Comparison of ENCODE assay signal across 25 mouse cellular contexts in genomic region chr5:136980974-136981373, GRCm38 (mm10). TPM values are rescaled to one million over a fixed set of nuclear protein-coding genes. Genes with fewer than 3 reads are reported as not detected.
A peak's percentile ranks its signal among the peaks of the same experiment; 100 is the strongest.
DNase-seq lines count a peak whose midpoint lies in the region; ATAC-seq and TF ChIP-seq lines count a peak whose summit lies in the region.
"Had no signal": no experiment of that assay in that cellular context is flagged by ENCODE, and none has a peak within 500 bp of the region (broad histone marks: within the 10 kb centered on the region; RNA-seq: fewer than 3 reads in every experiment).

No protein-coding gene starts in this region.

- peak; percentile 28 for TF ChIP-seq CTCF in hindbrain, postnatal 0 days (IDR thresholded peaks at IDR 0.05; ENCODE audit: low read depth)
- TF ChIP-seq CTCF in midbrain, postnatal 0 days (IDR thresholded peaks at IDR 0.05), result peak; percentile 45

- H3K27ac ChIP-seq in hindbrain, postnatal 0 days, result no peak overlapping the region
- no peak overlapping the region for H3K27ac ChIP-seq in hindbrain, embryonic 13.5 days
- H3K27ac ChIP-seq in midbrain, postnatal 0 days (ENCODE audit: low read depth, low read length), result no peak overlapping the region
- no peak overlapping the region for H3K27ac ChIP-seq in midbrain, embryonic 13.5 days
- H3K27ac ChIP-seq: embryonic facial prominence, embryonic 10.5 days; heart, embryonic 10.5 days; liver, embryonic 13.5 days; stomach, embryonic 15.5 days had no signal

- WGBS in hindbrain, postnatal 0 days, result 86% methylated on average over 8 of the region's 8 CpGs
- WGBS in hindbrain, embryonic 13.5 days, result 93% methylated on average over 8 of the region's 8 CpGs
- 87% methylated on average over 8 of the region's 8 CpGs for WGBS in midbrain, postnatal 0 days
- WGBS in midbrain, embryonic 13.5 days, result 92% methylated on average over 8 of the region's 8 CpGs

- no peak overlapping the region for H3K9ac ChIP-seq in hindbrain, postnatal 0 days (replicated peaks; ENCODE audit: low read length)
- no peak overlapping the region for H3K9ac ChIP-seq in hindbrain, embryonic 13.5 days
- H3K9ac ChIP-seq in midbrain, postnatal 0 days (replicated peaks; ENCODE audit: low read length, poor library complexity, severe bottlenecking), result no peak overlapping the region
- no peak overlapping the region for H3K9ac ChIP-seq in midbrain, embryonic 13.5 days (replicated peaks)
- H3K9ac ChIP-seq: liver, embryonic 13.5 days; stomach, embryonic 15.5 days had no signal

- H3K27me3 ChIP-seq in hindbrain, postnatal 0 days (ENCODE audit: insufficient read depth, low read length), result no peaks in the 10 kb centered on the region
- no peaks in the 10 kb centered on the region for H3K27me3 ChIP-seq in hindbrain, embryonic 13.5 days
- H3K27me3 ChIP-seq in midbrain, postnatal 0 days (ENCODE audit: insufficient read depth, low read length), result no peaks in the 10 kb centered on the region
- no peaks in the 10 kb centered on the region for H3K27me3 ChIP-seq in midbrain, embryonic 13.5 days
- H3K27me3 ChIP-seq: liver, embryonic 13.5 days; stomach, embryonic 15.5 days had no signal

- peak; percentile 39 for DNase-seq in hindbrain, postnatal 0 days (ENCODE audit: low spot score)
- no peak for DNase-seq in midbrain, postnatal 0 days (ENCODE audit: low spot score)
- DNase-seq in R1 (ENCODE audit: low read depth, low spot score), result peak; percentile 58
- no peak for DNase-seq in embryo, embryonic 9.5 days (ENCODE audit: extremely low spot score)
- no peak for DNase-seq in right cerebral cortex, postnatal 10 days (ENCODE audit: low spot score in 2 of 2)
- DNase-seq: adrenal gland, postnatal 25 days; cerebellum, postnatal 14 days; gastrocnemius, postnatal 14 days; liver, embryonic 13.5 days; lung, postnatal 4 days; spleen, adult 18-20 months; thymus, postnatal 25 days had no signal

- ATAC-seq in hindbrain, postnatal 0 days, result no peak
- no peak for ATAC-seq in hindbrain, embryonic 13.5 days (ENCODE audit: low FRiP score)
- ATAC-seq in midbrain, postnatal 0 days (ENCODE audit: low FRiP score), result no peak
- no peak for ATAC-seq in midbrain, embryonic 13.5 days
- ATAC-seq: forebrain, embryonic 16.5 days had no signal

- H3K4me2 ChIP-seq in hindbrain, postnatal 0 days (ENCODE audit: low read depth, low read length), result no peak overlapping the region
- H3K4me2 ChIP-seq in hindbrain, embryonic 13.5 days, result no peak overlapping the region
- H3K4me2 ChIP-seq in midbrain, postnatal 0 days (ENCODE audit: low read depth, low read length, poor library complexity, severe bottlenecking), result no peak overlapping the region
- H3K4me2 ChIP-seq in midbrain, embryonic 13.5 days (replicated peaks), result no peak overlapping the region
- H3K4me2 ChIP-seq: liver, embryonic 13.5 days; midbrain, embryonic 11.5 days; stomach, embryonic 15.5 days had no signal

- no peaks in the 10 kb centered on the region for H3K4me1 ChIP-seq in hindbrain, postnatal 0 days (ENCODE audit: insufficient read depth, low read length)
- H3K4me1 ChIP-seq in hindbrain, embryonic 13.5 days (replicated peaks), result peaks cover 9% of the 10 kb centered on the region
- H3K4me1 ChIP-seq in midbrain, postnatal 0 days (ENCODE audit: insufficient read depth, low read length), result peaks cover 1% of the 10 kb centered on the region; the same call in 1 of the 2 replicates
- peaks cover 5% of the 10 kb centered on the region for H3K4me1 ChIP-seq in midbrain, embryonic 13.5 days (replicated peaks)
- H3K4me1 ChIP-seq: stomach, embryonic 15.5 days had no signal

- H3K9me3 ChIP-seq in hindbrain, postnatal 0 days (ENCODE audit: low read length), result no peaks in the 10 kb centered on the region
- H3K9me3 ChIP-seq in hindbrain, embryonic 13.5 days, result no peaks in the 10 kb centered on the region
- no peaks in the 10 kb centered on the region for H3K9me3 ChIP-seq in midbrain, postnatal 0 days (ENCODE audit: low read length)
- H3K9me3 ChIP-seq in midbrain, embryonic 13.5 days, result no peaks in the 10 kb centered on the region
- H3K9me3 ChIP-seq: embryonic facial prominence, embryonic 10.5 days; heart, embryonic 10.5 days; liver, embryonic 13.5 days; stomach, embryonic 15.5 days had no signal

- peaks cover 6% of the 10 kb centered on the region for H3K36me3 ChIP-seq in hindbrain, postnatal 0 days (ENCODE audit: insufficient read depth, low read length)
- H3K36me3 ChIP-seq in hindbrain, embryonic 13.5 days, result peaks cover 40% of the 10 kb centered on the region
- peaks cover 17% of the 10 kb centered on the region for H3K36me3 ChIP-seq in midbrain, postnatal 0 days (ENCODE audit: insufficient read depth, low read length)
- H3K36me3 ChIP-seq in midbrain, embryonic 13.5 days, result peaks cover 38% of the 10 kb centered on the region

- H3K4me3 ChIP-seq in hindbrain, postnatal 0 days (ENCODE audit: low read length), result no peak overlapping the region
- H3K4me3 ChIP-seq in hindbrain, embryonic 13.5 days, result no peak overlapping the region
- no peak overlapping the region for H3K4me3 ChIP-seq in midbrain, postnatal 0 days (ENCODE audit: low read depth, low read length)
- no peak overlapping the region for H3K4me3 ChIP-seq in midbrain, embryonic 13.5 days (replicated peaks)
- H3K4me3 ChIP-seq: embryonic facial prominence, embryonic 10.5 days; erythroblast, embryonic 14.5 days; heart, embryonic 10.5 days; liver, embryonic 13.5 days; myocyte; stomach, embryonic 15.5 days had no signal

RNA-seq across cellular contexts. Expression of gene Plod3, which starts 5.8 kb away (rescaled TPM):
- total RNA-seq in hindbrain, postnatal 0 days (2014; rRNA removed), result 58.8 and 63.5 TPM in 2 replicates
- 25.2 and 28.7 TPM in 2 replicates for polyA plus RNA-seq in hindbrain, postnatal 0 days (2015; fragmentation: Nextera tagmentation; extraction: Ambion mirVana)
- polyA plus RNA-seq in hindbrain, embryonic 13.5 days (2015; fragmentation: Nextera tagmentation; extraction: Ambion mirVana), result 34.0 and 38.1 TPM in 2 replicates
- 44.5 and 68.1 TPM in 2 replicates for total RNA-seq in midbrain, postnatal 0 days (2014; rRNA removed)
- polyA plus RNA-seq in midbrain, postnatal 0 days (2015; fragmentation: Nextera tagmentation; extraction: Ambion mirVana), result 26.7 and 29.3 TPM in 2 replicates
- 34.8 and 35.1 TPM in 2 replicates for polyA plus RNA-seq in midbrain, embryonic 13.5 days (2015; fragmentation: Nextera tagmentation; extraction: Ambion mirVana)

RNA-seq across cellular contexts. Expression of gene Znhit1, which starts 6.8 kb away (rescaled TPM):
- 68.1 and 84.1 TPM in 2 replicates for total RNA-seq in hindbrain, postnatal 0 days (2014; rRNA removed)
- polyA plus RNA-seq in hindbrain, postnatal 0 days (2015; fragmentation: Nextera tagmentation; extraction: Ambion mirVana), result 140 and 143 TPM in 2 replicates
- polyA plus RNA-seq in hindbrain, embryonic 13.5 days (2015; fragmentation: Nextera tagmentation; extraction: Ambion mirVana), result 107 and 109 TPM in 2 replicates
- total RNA-seq in midbrain, postnatal 0 days (2014; rRNA removed), result 85.4 and 100 TPM in 2 replicates
- 153 and 176 TPM in 2 replicates for polyA plus RNA-seq in midbrain, postnatal 0 days (2015; fragmentation: Nextera tagmentation; extraction: Ambion mirVana)
- 110 TPM in 2 replicates for polyA plus RNA-seq in midbrain, embryonic 13.5 days (2015; fragmentation: Nextera tagmentation; extraction: Ambion mirVana)

RNA-seq across cellular contexts. Expression of gene Cldn15, which starts 14.6 kb away (rescaled TPM):
- 0.40 TPM in 1 of 2 replicates, not detected in the other for total RNA-seq in hindbrain, postnatal 0 days (2014; rRNA removed)
- polyA plus RNA-seq in hindbrain, postnatal 0 days (2015; fragmentation: Nextera tagmentation; extraction: Ambion mirVana), result 0.24 TPM in 1 of 2 replicates, not detected in the other
- polyA plus RNA-seq in hindbrain, embryonic 13.5 days (2015; fragmentation: Nextera tagmentation; extraction: Ambion mirVana), result 0.21 and 0.35 TPM in 2 replicates
- total RNA-seq in midbrain, postnatal 0 days (2014; rRNA removed), result 0.38 and 0.52 TPM in 2 replicates
- polyA plus RNA-seq in midbrain, postnatal 0 days (2015; fragmentation: Nextera tagmentation; extraction: Ambion mirVana), result 0.07 and 0.32 TPM in 2 replicates
- polyA plus RNA-seq in midbrain, embryonic 13.5 days (2015; fragmentation: Nextera tagmentation; extraction: Ambion mirVana), result 0.16 and 0.35 TPM in 2 replicates
- total RNA-seq: layer of hippocampus, postnatal 10 days; left cerebral cortex, postnatal 36 days had no signal

RNA-seq across cellular contexts. Expression of gene Fis1, which starts 27.9 kb away (rescaled TPM):
- total RNA-seq in hindbrain, postnatal 0 days (2014; rRNA removed), result 174 and 195 TPM in 2 replicates
- 403 and 416 TPM in 2 replicates for polyA plus RNA-seq in hindbrain, postnatal 0 days (2015; fragmentation: Nextera tagmentation; extraction: Ambion mirVana)
- 398 and 404 TPM in 2 replicates for polyA plus RNA-seq in hindbrain, embryonic 13.5 days (2015; fragmentation: Nextera tagmentation; extraction: Ambion mirVana)
- 217 and 246 TPM in 2 replicates for total RNA-seq in midbrain, postnatal 0 days (2014; rRNA removed)
- polyA plus RNA-seq in midbrain, postnatal 0 days (2015; fragmentation: Nextera tagmentation; extraction: Ambion mirVana), result 391 and 425 TPM in 2 replicates
- polyA plus RNA-seq in midbrain, embryonic 13.5 days (2015; fragmentation: Nextera tagmentation; extraction: Ambion mirVana), result 389 and 412 TPM in 2 replicates

RNA-seq across cellular contexts. Expression of gene Vgf, which starts 45.2 kb away (rescaled TPM):
- 136 and 137 TPM in 2 replicates for total RNA-seq in hindbrain, postnatal 0 days (2014; rRNA removed)
- polyA plus RNA-seq in hindbrain, postnatal 0 days (2015; fragmentation: Nextera tagmentation; extraction: Ambion mirVana), result 43.2 and 45.9 TPM in 2 replicates
- polyA plus RNA-seq in hindbrain, embryonic 13.5 days (2015; fragmentation: Nextera tagmentation; extraction: Ambion mirVana), result 1.6 and 1.9 TPM in 2 replicates
- total RNA-seq in midbrain, postnatal 0 days (2014; rRNA removed), result 103 and 154 TPM in 2 replicates
- polyA plus RNA-seq in midbrain, postnatal 0 days (2015; fragmentation: Nextera tagmentation; extraction: Ambion mirVana), result 46.8 and 49.1 TPM in 2 replicates
- 2.4 TPM in 2 replicates for polyA plus RNA-seq in midbrain, embryonic 13.5 days (2015; fragmentation: Nextera tagmentation; extraction: Ambion mirVana)
- total RNA-seq: gastrocnemius, postnatal 14 days; heart, postnatal 25 days; neutrophil, adult 5-6 weeks had no signal
- polyA plus RNA-seq: heart, embryonic 10.5 days; liver, embryonic 13.5 days had no signal

Comparison
In these comparisons a context has a peak if more than half of its experiments do, and no peak if none do; other contexts are left out.
1. DNase-seq: peak in hindbrain, postnatal 0 days (single experiment) and R1 (single experiment); none in midbrain, postnatal 0 days (single experiment), embryo, embryonic 9.5 days (single experiment) and right cerebral cortex, postnatal 10 days (0 of 2).